Mouse (Mus musculus): ENCODE data around the gene Olfr435. TPM values are rescaled to one million over a fixed set of nuclear protein-coding genes. Genes with fewer than 3 reads are reported as not detected.
"Not testable (repeated sequence)": the region's sequence is repeated elsewhere in the genome, so short reads cannot be mapped to it uniquely, and the experiment has no call there.

Olfr435 gene
- polyA plus RNA-seq, 1 experiment, result not detected

DNA sequence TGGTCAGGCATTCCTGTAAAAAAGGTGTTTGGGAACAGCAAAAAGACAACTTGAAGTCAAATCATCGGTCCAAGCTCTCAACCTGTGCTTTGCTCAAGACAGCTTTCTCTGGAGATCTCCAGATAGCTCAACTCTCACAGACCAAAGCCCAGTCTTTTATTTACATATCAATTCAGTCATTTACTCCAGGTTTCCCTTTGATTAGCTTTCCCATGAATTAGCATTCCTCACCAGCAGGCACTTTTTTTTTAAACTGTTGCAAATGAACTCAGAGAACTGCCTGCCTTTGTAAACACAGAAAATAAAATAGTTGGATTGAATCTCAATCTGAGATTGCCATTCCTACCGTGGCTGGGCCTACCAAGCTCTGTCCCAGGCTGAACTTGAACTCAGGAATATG lies 8.4 kb downstream of the Olfr435 start:
- Histone ChIP-seq H3K27ac (ENCODE audit: insufficient read depth, low read length) (no peak overlapping the region), H3K4me1 (ENCODE audit: control insufficient read depth, insufficient read depth, low read length) (no peaks in the 10 kb centered on the region), H3K4me3 (ENCODE audit: insufficient read depth, low read length) (no peak overlapping the region)
- TF ChIP-seq POLR2A (IDR thresholded peaks at IDR 0.05; ENCODE audit: low read depth, low read length) (no peak), CTCF (IDR thresholded peaks at IDR 0.05; ENCODE audit: borderline replicate concordance, insufficient read depth, low read length) (no peak)

DNA sequence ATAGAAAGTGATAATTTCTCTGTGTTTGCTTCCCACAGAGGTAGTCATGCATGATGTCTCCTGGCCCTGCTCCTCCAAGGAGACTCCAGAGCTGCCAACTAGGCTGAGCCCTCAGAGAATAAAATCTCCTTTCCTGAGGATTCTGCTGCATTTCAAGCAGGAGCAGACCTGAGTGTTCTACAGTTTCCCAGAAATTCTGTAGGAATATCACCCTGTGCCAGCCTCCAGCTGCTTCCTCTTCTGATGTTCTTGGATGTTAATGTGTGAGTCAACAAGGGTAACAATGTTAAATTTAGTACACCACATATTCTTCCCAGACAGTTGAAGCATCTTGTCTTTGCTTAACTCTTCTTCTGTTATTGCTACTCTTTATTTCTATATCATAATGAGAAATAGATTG lies 15.9 kb downstream of the Olfr435 start, which contains the start of gene Olfr434:
TSS of gene Olfr434 (plus strand) at position 149 of the 400 bp plus-strand sequence.
- not testable (repeated sequence) for H3K4me3 ChIP-seq (ENCODE audit: insufficient read depth, low read length); H3K4me1 ChIP-seq (ENCODE audit: control insufficient read depth, insufficient read depth, low read length); H3K27ac ChIP-seq (ENCODE audit: insufficient read depth, low read length)

DNA sequence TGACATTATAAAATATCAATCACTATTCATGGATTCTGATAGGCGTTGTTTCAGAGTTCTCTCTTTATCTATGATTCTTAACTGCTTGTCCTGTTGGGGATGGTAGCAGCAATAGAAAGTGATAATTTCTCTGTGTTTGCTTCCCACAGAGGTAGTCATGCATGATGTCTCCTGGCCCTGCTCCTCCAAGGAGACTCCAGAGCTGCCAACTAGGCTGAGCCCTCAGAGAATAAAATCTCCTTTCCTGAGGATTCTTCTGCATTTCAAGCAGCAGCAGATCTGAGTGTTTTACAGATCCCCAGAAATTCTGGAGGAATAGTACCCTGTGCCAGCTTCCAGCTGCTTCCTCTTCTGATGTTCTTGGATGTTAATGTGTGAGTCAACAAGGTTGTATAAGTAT lies 34.3 kb downstream of the Olfr435 start, which contains the start of gene Olfr47:
TSS of gene Olfr47 (plus strand) at position 275 of the 400 bp plus-strand sequence.
- not testable (repeated sequence) for H3K27ac ChIP-seq (ENCODE audit: insufficient read depth, low read length); H3K4me3 ChIP-seq (ENCODE audit: insufficient read depth, low read length); H3K4me1 ChIP-seq (ENCODE audit: control insufficient read depth, insufficient read depth, low read length)

DNA sequence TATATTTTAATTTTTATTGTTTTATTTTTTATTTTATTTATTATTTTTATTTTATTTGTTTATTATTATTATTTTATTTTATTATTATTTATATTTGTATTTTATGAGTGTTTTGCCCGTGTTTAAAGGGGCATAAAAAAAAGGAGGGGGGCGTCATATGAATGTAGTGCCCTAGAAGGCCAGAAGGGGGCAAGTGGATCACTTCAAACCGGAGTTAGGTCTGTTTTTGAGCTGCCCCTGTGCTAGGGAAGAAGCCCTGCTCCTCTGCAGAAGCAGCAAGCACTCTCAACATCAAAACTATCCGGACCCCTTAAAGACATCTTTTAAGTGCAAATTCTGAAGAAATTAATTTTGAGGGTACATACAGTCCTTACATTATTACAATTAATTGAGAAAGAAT lies 45.1 kb downstream of the Olfr435 start:
- no peak for TF ChIP-seq POLR2A (IDR thresholded peaks at IDR 0.05; ENCODE audit: low read depth, low read length)
- TF ChIP-seq CTCF (IDR thresholded peaks at IDR 0.05; ENCODE audit: borderline replicate concordance, insufficient read depth, low read length), result no peak
- no peak overlapping the region for H3K4me3 ChIP-seq (ENCODE audit: insufficient read depth, low read length)

DNA sequence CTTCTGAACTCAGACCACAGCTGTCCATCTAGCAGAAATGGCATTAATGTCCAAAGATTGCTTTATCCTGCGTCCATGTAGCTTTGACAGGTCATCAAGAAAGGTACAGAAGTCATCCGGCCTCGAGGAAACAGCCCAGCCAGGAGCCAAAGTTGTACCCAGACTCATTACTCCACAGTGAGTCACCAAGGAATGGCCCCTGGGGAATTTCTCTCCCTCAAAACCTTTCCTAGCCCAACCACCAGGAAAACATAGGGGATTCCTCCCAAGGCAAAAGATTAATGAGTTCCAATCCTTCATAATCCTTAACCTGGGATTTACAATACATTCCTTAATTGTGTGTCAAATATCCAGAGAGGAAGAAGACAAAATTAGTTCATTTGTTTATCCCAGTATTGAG lies 50.5 kb downstream of the Olfr435 start:
- no peak overlapping the region for H3K4me3 ChIP-seq (ENCODE audit: insufficient read depth, low read length)
- H3K27ac ChIP-seq (ENCODE audit: insufficient read depth, low read length), result no peak overlapping the region; the same call in 1 of the 2 replicates
- peaks cover 17% of the 10 kb centered on the region for H3K4me1 ChIP-seq (ENCODE audit: control insufficient read depth, insufficient read depth, low read length)
- TF ChIP-seq POLR2A (IDR thresholded peaks at IDR 0.05; ENCODE audit: low read depth, low read length), result no peak
- TF ChIP-seq CTCF (IDR thresholded peaks at IDR 0.05; ENCODE audit: borderline replicate concordance, insufficient read depth, low read length), result no peak

More for the DNA sequence above, 45.1 kb downstream of the Olfr435 start:
- no peak overlapping the region for H3K27ac ChIP-seq (ENCODE audit: insufficient read depth, low read length)
- H3K4me1 ChIP-seq (ENCODE audit: control insufficient read depth, insufficient read depth, low read length), result peaks cover 2% of the 10 kb centered on the region

DNA sequence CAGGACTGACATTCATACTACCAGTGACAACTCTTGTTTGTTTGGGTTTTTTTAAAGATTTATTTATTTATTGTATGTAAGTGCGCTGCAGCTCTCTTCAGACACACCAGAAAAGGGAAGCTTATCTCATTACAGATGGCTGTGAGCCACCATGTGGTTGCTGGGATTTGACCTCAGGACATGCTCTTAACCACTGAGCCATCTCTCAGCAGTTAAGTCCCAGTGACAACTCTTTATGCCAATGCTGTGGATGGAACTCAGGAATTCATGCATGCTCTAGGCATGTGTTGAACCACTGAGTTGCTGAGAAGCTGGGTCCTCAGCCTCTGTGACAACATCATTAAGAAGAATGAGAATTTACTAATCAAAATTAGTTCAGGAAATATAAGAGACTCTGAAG lies 56.0 kb downstream of the Olfr435 start:
- H3K27ac ChIP-seq (ENCODE audit: insufficient read depth, low read length), result no peak overlapping the region
- H3K4me3 ChIP-seq (ENCODE audit: insufficient read depth, low read length), result no peak overlapping the region
- peaks cover 20% of the 10 kb centered on the region for H3K4me1 ChIP-seq (ENCODE audit: control insufficient read depth, insufficient read depth, low read length)
- TF ChIP-seq POLR2A (IDR thresholded peaks at IDR 0.05; ENCODE audit: low read depth, low read length) (no peak), CTCF (IDR thresholded peaks at IDR 0.05; ENCODE audit: borderline replicate concordance, insufficient read depth, low read length) (no peak)

Other genes with a start within 250 kb of the Olfr435 start
- not detected in 2 replicates for gene Olfr444, start 248.1 kb upstream of the Olfr435 start, polyA plus RNA-seq (2011; ENCODE audit: insufficient read length, low read depth, missing spikeins)
- gene Olfr441, start 90.8 kb upstream of the Olfr435 start, polyA plus RNA-seq (2011; ENCODE audit: insufficient read length, low read depth, missing spikeins), result not detected in 2 replicates
- not detected in 2 replicates for gene Olfr237-ps1, start 50.6 kb upstream of the Olfr435 start, polyA plus RNA-seq (2011; ENCODE audit: insufficient read length, low read depth, missing spikeins)
- not detected in 2 replicates for gene Olfr437, start 33.9 kb upstream of the Olfr435 start, polyA plus RNA-seq (2011; ENCODE audit: insufficient read length, low read depth, missing spikeins)
- gene Olfr13, start 25.0 kb upstream of the Olfr435 start, polyA plus RNA-seq (2011; ENCODE audit: insufficient read length, low read depth, missing spikeins), result not detected in 2 replicates
- not detected in 2 replicates for gene Olfr434, start 15.9 kb downstream of the Olfr435 start, polyA plus RNA-seq (2011; ENCODE audit: insufficient read length, low read depth, missing spikeins)
- not detected in 2 replicates for gene Olfr47, start 34.4 kb downstream of the Olfr435 start, polyA plus RNA-seq (2011; ENCODE audit: insufficient read length, low read depth, missing spikeins)
- 28.5 and 43.2 TPM in 2 replicates for gene Arhgef5, start 68.4 kb downstream of the Olfr435 start, polyA plus RNA-seq (2011; ENCODE audit: insufficient read length, low read depth, missing spikeins)
- gene Nobox, start 112.4 kb downstream of the Olfr435 start, polyA plus RNA-seq (2011; ENCODE audit: insufficient read length, low read depth, missing spikeins), result not detected in 2 replicates